Mouse (Mus musculus) forebrain, embryonic 15.5 days (tissue): ENCODE results near the gene Polr2g. TPM values are rescaled to one million over a fixed set of nuclear protein-coding genes. Genes with fewer than 3 reads are reported as not detected.
"Not testable (repeated sequence)": the region's sequence is repeated elsewhere in the genome, so short reads cannot be mapped to it uniquely, and the experiment has no call there.

Experiments
- ATAC-seq: fragments of 200-750 bp; cut with Nextera tagmentation; replicated peaks from 2 replicates; pipeline ENCODE4 v1.8.0; 2017; ENCODE audit warnings: mild to moderate bottlenecking, moderate TSS enrichment, moderate library complexity
- H3K27ac ChIP-seq: fragments of 300-500 bp; sonication (generic); replicated peaks from 2 replicates; pipeline ENCODE4 v1.5.1; 2015; ENCODE audit warnings: mild to moderate bottlenecking, inconsistent platforms
- H3K27me3 ChIP-seq: fragments of 300-500 bp; sonication (generic); 2 replicates; pipeline ENCODE4 v1.6.1; 2015; ENCODE audit warnings: inconsistent platforms
- H3K36me3 ChIP-seq: fragments of 300-500 bp; sonication (generic); 2 replicates; pipeline ENCODE4 v1.6.1; 2015; ENCODE audit warnings: mild to moderate bottlenecking, inconsistent platforms
- H3K4me1 ChIP-seq: fragments of 300-500 bp; sonication (generic); 2 replicates; pipeline ENCODE4 v1.6.1; 2015; ENCODE audit warnings: inconsistent platforms
- H3K4me2 ChIP-seq: fragments of 300-500 bp; sonication (generic); replicated peaks from 2 replicates; pipeline ENCODE4 v1.6.1; 2015; ENCODE audit warnings: mild to moderate bottlenecking, inconsistent platforms
- H3K4me3 ChIP-seq: fragments of 300-500 bp; sonication (generic); 2 replicates; pipeline ENCODE4 v1.5.1; 2015; ENCODE audit warnings: mild to moderate bottlenecking, inconsistent platforms
- H3K9ac ChIP-seq: fragments of 300-500 bp; sonication (generic); replicated peaks from 2 replicates; pipeline ENCODE4 v1.6.1; 2015; ENCODE audit warnings: mild to moderate bottlenecking, inconsistent platforms
- H3K9me3 ChIP-seq: fragments of 300-500 bp; sonication (generic); 2 replicates; pipeline ENCODE4 v1.6.1; 2016; ENCODE audit warnings: inconsistent platforms
- WGBS: fragments of 180-500 bp; shearing (Covaris S2); methylation state at CpG from one replicate; pipeline ENCODE4 v1.1.7; 2015; ENCODE audit warnings: mixed read lengths; 5-methylcytosine and 5-hydroxymethylcytosine counted together
- polyA plus RNA-seq: library from polyadenylated mRNA; unstranded; fragments of >200 nt; fragmentation: Nextera tagmentation; extraction: Ambion mirVana; gene quantifications from 2 replicates; pipeline ENCODE4 v1.2.1, GENCODE M21; 2015

Gene Polr2g
- polyA plus RNA-seq, result 162 and 169 TPM in 2 replicates

GRCm38 (mm10) chr19:8798264-8798946 is at the start of gene Polr2g:
Polr2g (minus strand) TSS chr19:8798577.
- Histone ChIP-seq H3K4me2 (peak within 1 kb of the TSS; percentile 89), H3K9ac (peak within 1 kb of the TSS; percentile 74), H3K27me3 (no peaks in the 10 kb centered on the region), H3K4me3 (peak within 1 kb of the TSS; percentile 78), H3K4me1 (peaks cover 32% of the 10 kb centered on the region), H3K27ac (peak within 1 kb of the TSS; percentile 70), H3K9me3 (no peaks in the 10 kb centered on the region), H3K36me3 (peaks cover 21% of the 10 kb centered on the region)
- peak; percentile 75 for ATAC-seq
- WGBS, result 2% methylated on average over 25 of the region's 25 CpGs

- H3K4me3 ChIP-seq, result no peak overlapping the region
- no peak overlapping the region for H3K27ac ChIP-seq
- H3K4me2 ChIP-seq, result no peak overlapping the region
- peaks cover 20% of the 10 kb centered on the region for H3K4me1 ChIP-seq
- H3K9me3 ChIP-seq, result no peaks in the 10 kb centered on the region
- no peak for ATAC-seq
- no peak overlapping the region for H3K9ac ChIP-seq
- peaks cover 50% of the 10 kb centered on the region for H3K36me3 ChIP-seq
- 55% methylated on average over 5 of the region's 5 CpGs for WGBS
- H3K27me3 ChIP-seq, result no peaks in the 10 kb centered on the region
These were observed 46.2 kb upstream of the Polr2g start for GRCm38 (mm10) chr19:8844371-8845129.

- no peak for ATAC-seq
- peaks cover 25% of the 10 kb centered on the region for H3K4me1 ChIP-seq
- H3K9me3 ChIP-seq, result no peaks in the 10 kb centered on the region
- no peaks in the 10 kb centered on the region for H3K27me3 ChIP-seq
- H3K4me3 ChIP-seq, result no peak overlapping the region
- H3K4me2 ChIP-seq, result no peak overlapping the region
- no peak overlapping the region for H3K9ac ChIP-seq
- 91% methylated on average over 6 of the region's 6 CpGs for WGBS
- H3K36me3 ChIP-seq, result peaks cover 38% of the 10 kb centered on the region
- no peak overlapping the region for H3K27ac ChIP-seq
These were observed 44.6 kb upstream of the Polr2g start for GRCm38 (mm10) chr19:8842961-8843360.

- Histone ChIP-seq H3K4me2 (peak overlapping the region; percentile 71), H3K4me3 (peak overlapping the region; percentile 60), H3K9ac (peak overlapping the region; percentile 75; the same call in 1 of the 2 replicates), H3K9me3 (no peaks in the 10 kb centered on the region), H3K27ac (no peak overlapping the region; the same call in 1 of the 2 replicates), H3K27me3 (no peaks in the 10 kb centered on the region), H3K4me1 (peaks cover 25% of the 10 kb centered on the region), H3K36me3 (peaks cover 22% of the 10 kb centered on the region)
- WGBS, result 94% methylated on average over 7 of the region's 7 CpGs
- ATAC-seq, result no peak
These were observed 42.6 kb upstream of the Polr2g start for GRCm38 (mm10) chr19:8841012-8841411.

GRCm38 (mm10) chr19:8839908-8840791 is 41.8 kb upstream of the Polr2g start:
- WGBS, result 13% methylated on average over 29 of the region's 29 CpGs
- peaks cover 25% of the 10 kb centered on the region for H3K4me1 ChIP-seq
- ATAC-seq, result peak; percentile 32
- peaks cover 18% of the 10 kb centered on the region for H3K36me3 ChIP-seq
- H3K9me3 ChIP-seq, result no peaks in the 10 kb centered on the region
- peak overlapping the region; percentile 98 for H3K27ac ChIP-seq
- H3K9ac ChIP-seq, result peak overlapping the region; percentile 75
- H3K27me3 ChIP-seq, result no peaks in the 10 kb centered on the region
- peak overlapping the region; percentile 60 for H3K4me3 ChIP-seq
- H3K4me2 ChIP-seq, result peak overlapping the region; percentile 71

- peak within 1 kb of the TSS; percentile 98 for H3K27ac ChIP-seq
- peak within 1 kb of the TSS; percentile 75 for H3K9ac ChIP-seq
- H3K27me3 ChIP-seq, result no peaks in the 10 kb centered on the region
- no peaks in the 10 kb centered on the region for H3K9me3 ChIP-seq
- peak within 1 kb of the TSS; percentile 60 for H3K4me3 ChIP-seq
- H3K4me1 ChIP-seq, result peaks cover 25% of the 10 kb centered on the region
- 27% methylated on average over 11 of the region's 11 CpGs for WGBS
- peak within 1 kb of the TSS; percentile 71 for H3K4me2 ChIP-seq
- peak; percentile 85 for ATAC-seq
- peaks cover 26% of the 10 kb centered on the region for H3K36me3 ChIP-seq
These were observed 40.9 kb upstream of the Polr2g start, which contains the start of gene Gng3 for GRCm38 (mm10) chr19:8839103-8839907. Gng3 (minus strand) TSS chr19:8839194.

- Histone ChIP-seq H3K4me2 (peak overlapping the region; percentile 71), H3K36me3 (peaks cover 37% of the 10 kb centered on the region), H3K27me3 (no peaks in the 10 kb centered on the region), H3K9me3 (no peaks in the 10 kb centered on the region), H3K9ac (peak overlapping the region; percentile 75), H3K27ac (peak overlapping the region; percentile 98), H3K4me1 (peaks cover 25% of the 10 kb centered on the region), H3K4me3 (peak overlapping the region; percentile 60)
- 8% methylated on average over 15 of the region's 15 CpGs for WGBS
- peak; percentile 5; the same call in 1 of the 2 replicates for ATAC-seq
These were observed 39.8 kb upstream of the Polr2g start for GRCm38 (mm10) chr19:8838041-8838730.

GRCm38 (mm10) chr19:8837251-8837791 is 38.9 kb upstream of the Polr2g start, which contains the start of gene Bscl2:
Bscl2 (plus strand) TSS chr19:8837467.
- peak within 1 kb of the TSS; percentile 75 for H3K9ac ChIP-seq
- peak within 1 kb of the TSS; percentile 60 for H3K4me3 ChIP-seq
- peak within 1 kb of the TSS; percentile 71 for H3K4me2 ChIP-seq
- H3K9me3 ChIP-seq, result no peaks in the 10 kb centered on the region
- H3K27ac ChIP-seq, result peak within 1 kb of the TSS; percentile 98
- under 1% methylated on average over 38 of the region's 38 CpGs for WGBS
- peaks cover 40% of the 10 kb centered on the region for H3K36me3 ChIP-seq
- peaks cover 25% of the 10 kb centered on the region for H3K4me1 ChIP-seq
- ATAC-seq, result peak; percentile 71
- H3K27me3 ChIP-seq, result no peaks in the 10 kb centered on the region

- Histone ChIP-seq H3K27ac (peak overlapping the region; percentile 98; the same call in 1 of the 2 replicates), H3K4me1 (peaks cover 23% of the 10 kb centered on the region), H3K36me3 (peaks cover 44% of the 10 kb centered on the region), H3K4me2 (peak overlapping the region; percentile 71; the same call in 1 of the 2 replicates)
- not testable (repeated sequence) for ATAC-seq, H3K9me3 ChIP-seq, H3K4me3 ChIP-seq, H3K27me3 ChIP-seq, H3K9ac ChIP-seq
- WGBS, result 97% methylated on average over 10 of the region's 10 CpGs
These were observed 38.0 kb upstream of the Polr2g start for GRCm38 (mm10) chr19:8836327-8836726.

GRCm38 (mm10) chr19:8832971-8833370 is 34.6 kb upstream of the Polr2g start:
- H3K4me3 ChIP-seq, result no peak overlapping the region
- no peak for ATAC-seq
- 88% methylated on average over 4 of the region's 4 CpGs for WGBS
- H3K27me3 ChIP-seq, result no peaks in the 10 kb centered on the region
- no peaks in the 10 kb centered on the region for H3K4me1 ChIP-seq
- H3K9me3 ChIP-seq, result no peaks in the 10 kb centered on the region
- no peak overlapping the region for H3K4me2 ChIP-seq
- peaks cover 78% of the 10 kb centered on the region for H3K36me3 ChIP-seq
- H3K9ac ChIP-seq, result no peak overlapping the region
- H3K27ac ChIP-seq, result no peak overlapping the region
